Mouse (Mus musculus) cerebellum, adult 18-20 months (tissue): ENCODE results near the gene Guk1.
A peak's percentile ranks its signal among the peaks of the same experiment; 100 is the strongest.

Source experiments
- DNase-seq, 2 experiments: peaks; one replicate each; pipeline ENCODE4 v3.0.0; 2021

The Guk1 gene

GRCm38 (mm10) chr11:59163255-59164236 lies 28.5 kb downstream of the Guk1 start, which contains the start of gene Iba57:
Gene Iba57, minus strand, starts transcription at chr11:59163739.
- peak; percentile 99 for DNase-seq

- no peak for DNase-seq
Measured at GRCm38 (mm10) chr11:59162443-59163254, 29.4 kb downstream of the Guk1 start.

- DNase-seq = no peak
Measured at GRCm38 (mm10) chr11:59161398-59161797, 30.6 kb downstream of the Guk1 start.

GRCm38 (mm10) chr11:59159558-59159957 lies 32.5 kb downstream of the Guk1 start:
- DNase-seq = no peak

- no peak for DNase-seq
Measured at GRCm38 (mm10) chr11:59159099-59159498, 32.9 kb downstream of the Guk1 start.

- DNase-seq = no peak
Measured at GRCm38 (mm10) chr11:59155900-59156299, 36.1 kb downstream of the Guk1 start.

DNA sequence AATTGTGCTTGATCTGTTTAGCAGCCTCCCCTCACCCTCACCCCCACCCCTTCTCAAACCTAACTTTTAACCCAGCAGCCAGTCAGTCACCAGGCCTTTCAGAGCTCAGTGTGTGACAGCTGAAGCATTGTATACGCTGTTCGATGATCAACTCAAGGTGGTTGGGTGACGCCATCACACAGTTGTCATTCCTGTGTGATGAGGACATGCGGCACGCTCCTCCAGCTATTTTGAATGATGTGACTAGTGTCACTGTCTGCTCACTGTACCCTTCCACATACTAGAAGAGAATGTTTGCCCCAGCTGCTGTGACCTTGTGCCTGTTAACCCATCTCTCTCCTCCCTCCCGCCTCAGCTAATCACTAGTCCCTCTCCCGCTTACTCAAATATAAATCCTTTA lies 37.8 kb downstream of the Guk1 start:
- no peak for DNase-seq

DNA sequence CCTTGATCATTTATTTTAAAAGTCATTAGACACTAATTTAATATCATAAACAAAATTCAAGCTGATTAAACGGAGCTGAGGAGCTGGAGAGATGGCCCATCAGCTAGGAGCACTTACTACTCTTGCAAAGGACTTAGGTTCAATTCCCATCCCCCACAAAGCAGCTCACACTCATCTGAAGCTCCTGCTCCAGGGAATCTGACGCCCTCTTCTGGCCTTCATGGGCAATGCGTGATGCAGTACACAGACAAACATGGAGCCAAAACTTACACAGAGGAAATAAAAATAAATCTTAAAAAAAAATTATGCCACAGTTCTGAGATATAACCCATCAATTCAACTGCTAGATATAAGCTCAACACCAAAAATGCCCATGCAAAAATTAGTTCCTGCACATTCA lies 40.3 kb downstream of the Guk1 start:
- no peak for DNase-seq

- DNase-seq = no peak
Measured at GRCm38 (mm10) chr11:59149302-59149701, 42.7 kb downstream of the Guk1 start.

- no peak for DNase-seq
Measured at GRCm38 (mm10) chr11:59142962-59143361, 49.0 kb downstream of the Guk1 start.

DNA sequence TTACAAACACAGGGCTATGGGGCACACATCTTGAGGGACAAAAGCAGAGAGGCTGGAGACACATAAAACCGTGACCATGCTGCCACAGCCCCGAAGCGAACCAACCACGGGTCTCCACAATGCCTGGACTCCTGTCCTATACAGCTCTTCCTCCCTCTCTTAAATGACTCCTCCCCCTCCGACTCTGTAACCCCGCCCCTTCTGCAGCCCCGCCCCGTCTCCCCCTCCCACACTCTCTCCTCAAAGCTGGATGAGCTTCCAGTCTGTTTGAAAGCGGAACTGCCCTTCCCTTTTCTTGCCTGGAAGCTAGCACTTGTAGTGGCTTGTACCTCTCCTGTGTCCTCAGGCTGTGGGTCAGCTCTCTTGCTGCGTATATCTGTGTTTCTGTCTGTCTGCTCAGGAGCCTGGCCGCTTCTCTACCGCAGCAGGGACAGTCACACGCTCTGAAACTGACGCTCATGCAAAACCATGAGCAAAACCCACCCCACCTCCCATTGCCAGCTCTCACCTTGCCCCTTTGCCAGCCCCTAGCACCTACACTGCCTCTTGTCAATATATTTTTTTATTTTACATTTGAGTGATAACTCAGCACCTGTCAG lies 50.1 kb downstream of the Guk1 start:
- DNase-seq = no peak

- no peak for DNase-seq
Measured at GRCm38 (mm10) chr11:59138537-59139486, 53.2 kb downstream of the Guk1 start.

GRCm38 (mm10) chr11:59136994-59137706 lies 54.9 kb downstream of the Guk1 start:
- no peak for DNase-seq

GRCm38 (mm10) chr11:59135904-59136452 lies 56.0 kb downstream of the Guk1 start, which contains the start of gene Obscn:
Gene Obscn, minus strand, starts transcription at chr11:59136402.
- no peak for DNase-seq

- no peak for DNase-seq
Measured at GRCm38 (mm10) chr11:59135051-59135820, 56.8 kb downstream of the Guk1 start.

GRCm38 (mm10) chr11:59134373-59134997 lies 57.5 kb downstream of the Guk1 start:
- no peak for DNase-seq
